12 mouse cellular contexts compared by ENCODE assay signal in genomic region chr5:122164011-122164410, GRCm38 (mm10). TPM values are rescaled to one million over a fixed set of nuclear protein-coding genes. Genes with fewer than 3 reads are reported as not detected.
DNase-seq lines count a peak whose midpoint lies in the region; ATAC-seq and TF ChIP-seq lines count a peak whose summit lies in the region.
"Had no signal": no experiment of that assay in that cellular context is flagged by ENCODE, and none has a peak within 500 bp of the region (broad histone marks: within the 10 kb centered on the region; RNA-seq: fewer than 3 reads in every experiment).

No protein-coding gene starts in this region.

- no peaks in the 10 kb centered on the region for H3K27me3 ChIP-seq in heart, embryonic 13.5 days (replicated peaks)
- no peaks in the 10 kb centered on the region for H3K27me3 ChIP-seq in midbrain, embryonic 12.5 days
- no peaks in the 10 kb centered on the region for H3K27me3 ChIP-seq in midbrain, embryonic 10.5 days (ENCODE audit: low read depth, poor library complexity, severe bottlenecking)
- H3K27me3 ChIP-seq in forebrain, postnatal 0 days (ENCODE audit: insufficient read depth, low read length), result no peaks in the 10 kb centered on the region
- H3K27me3 ChIP-seq in midbrain, embryonic 16.5 days (ENCODE audit: control insufficient read depth, insufficient read depth, low read depth, low read length), result no peaks in the 10 kb centered on the region

- no peak overlapping the region for H3K4me3 ChIP-seq in heart, embryonic 13.5 days
- H3K4me3 ChIP-seq in midbrain, embryonic 12.5 days, result no peak overlapping the region
- H3K4me3 ChIP-seq in midbrain, embryonic 10.5 days, result no peak overlapping the region
- H3K4me3 ChIP-seq in forebrain, postnatal 0 days (ENCODE audit: low read depth, low read length), result no peak overlapping the region
- no peak overlapping the region for H3K4me3 ChIP-seq in midbrain, embryonic 16.5 days (ENCODE audit: low read depth, low read length)

- H3K4me1 ChIP-seq in heart, embryonic 13.5 days, result peaks cover 95% of the 10 kb centered on the region
- H3K4me1 ChIP-seq in midbrain, embryonic 12.5 days, result peaks cover 80% of the 10 kb centered on the region
- H3K4me1 ChIP-seq in midbrain, embryonic 10.5 days, result peaks cover 77% of the 10 kb centered on the region
- H3K4me1 ChIP-seq in forebrain, postnatal 0 days (ENCODE audit: insufficient read depth), result peaks cover 44% of the 10 kb centered on the region
- H3K4me1 ChIP-seq in midbrain, embryonic 16.5 days (ENCODE audit: control insufficient read depth, insufficient read depth, low read length), result peaks cover 81% of the 10 kb centered on the region

- peaks cover 90% of the 10 kb centered on the region for H3K36me3 ChIP-seq in heart, embryonic 13.5 days
- H3K36me3 ChIP-seq in midbrain, embryonic 12.5 days, result peaks cover 72% of the 10 kb centered on the region
- peaks cover 98% of the 10 kb centered on the region for H3K36me3 ChIP-seq in midbrain, embryonic 10.5 days
- peaks cover 19% of the 10 kb centered on the region for H3K36me3 ChIP-seq in forebrain, postnatal 0 days (ENCODE audit: insufficient read depth)
- peaks cover 7% of the 10 kb centered on the region for H3K36me3 ChIP-seq in midbrain, embryonic 16.5 days (ENCODE audit: control insufficient read depth, insufficient read depth, low read length)

- ATAC-seq in heart, embryonic 13.5 days (ENCODE audit: extremely low read depth, insufficient number of reproducible peaks, low FRiP score, low TSS enrichment), result no peak
- no peak for ATAC-seq in midbrain, embryonic 12.5 days (ENCODE audit: low FRiP score, low read depth)
- no peak for ATAC-seq in forebrain, postnatal 0 days
- ATAC-seq in midbrain, embryonic 16.5 days, result no peak

- no peak overlapping the region for H3K27ac ChIP-seq in heart, embryonic 13.5 days (replicated peaks)
- H3K27ac ChIP-seq in midbrain, embryonic 12.5 days (replicated peaks), result no peak overlapping the region
- H3K27ac ChIP-seq in midbrain, embryonic 10.5 days (replicated peaks), result no peak overlapping the region
- no peak overlapping the region for H3K27ac ChIP-seq in forebrain, postnatal 0 days (ENCODE audit: low read depth, low read length)
- H3K27ac ChIP-seq in midbrain, embryonic 16.5 days (ENCODE audit: low read length), result 0 out of 2 replicates have a peak overlapping the region, but pooled peaks have one; percentile 13

- 73% methylated on average over 3 of the region's 3 CpGs for WGBS in heart, embryonic 13.5 days
- WGBS in midbrain, embryonic 12.5 days, result 78% methylated on average over 3 of the region's 3 CpGs
- WGBS in midbrain, embryonic 10.5 days, result 86% methylated on average over 3 of the region's 3 CpGs
- WGBS in forebrain, postnatal 0 days, result 67% methylated on average over 3 of the region's 3 CpGs
- whole genome bisulfite sequencing in midbrain, embryonic 16.5 days, result 72% methylated on average over 3 of the region's 3 CpGs

- H3K9me3 ChIP-seq in heart, embryonic 13.5 days, result no peaks in the 10 kb centered on the region
- no peaks in the 10 kb centered on the region for H3K9me3 ChIP-seq in midbrain, embryonic 12.5 days
- H3K9me3 ChIP-seq in midbrain, embryonic 10.5 days (replicated peaks), result no peaks in the 10 kb centered on the region
- no peaks in the 10 kb centered on the region for H3K9me3 ChIP-seq in forebrain, postnatal 0 days (ENCODE audit: low read length)
- H3K9me3 ChIP-seq in midbrain, embryonic 16.5 days (replicated peaks; ENCODE audit: control insufficient read depth, low read length, poor library complexity, severe bottlenecking), result no peaks in the 10 kb centered on the region

- TF ChIP-seq CTCF in forebrain, postnatal 0 days (IDR thresholded peaks at IDR 0.05; ENCODE audit: low read depth), result no peak

- peak overlapping the region; percentile 62; the same call in 1 of the 2 replicates for H3K9ac ChIP-seq in heart, embryonic 13.5 days
- peak overlapping the region; percentile 2; the same call in 1 of the 2 replicates for H3K9ac ChIP-seq in midbrain, embryonic 12.5 days (replicated peaks)
- H3K9ac ChIP-seq in forebrain, postnatal 0 days, result 0 out of 2 replicates have a peak overlapping the region, but pooled peaks have one; percentile 14
- H3K9ac ChIP-seq in midbrain, embryonic 16.5 days (ENCODE audit: low read depth, low read length), result 0 out of 2 replicates have a peak overlapping the region, but pooled peaks have one; percentile 28

- 0 out of 2 replicates have a peak overlapping the region, but pooled peaks have one; percentile 86 for H3K4me2 ChIP-seq in heart, embryonic 13.5 days
- 0 out of 2 replicates have a peak overlapping the region, but pooled peaks have one; percentile 4 for H3K4me2 ChIP-seq in midbrain, embryonic 12.5 days (replicated peaks)
- no peak overlapping the region for H3K4me2 ChIP-seq in forebrain, postnatal 0 days (ENCODE audit: low read depth)
- H3K4me2 ChIP-seq in midbrain, embryonic 16.5 days (ENCODE audit: low read length), result no peak overlapping the region; the same call in 1 of the 2 replicates

- no peak for DNase-seq in heart, adult 8-10 months (ENCODE audit: low spot score)
- no peak for DNase-seq in midbrain, embryonic 10.5 days (ENCODE audit: low spot score)
- no peak for DNase-seq in forebrain, postnatal 0 days
- DNase-seq in layer of hippocampus, postnatal 10 days (ENCODE audit: low spot score in 2 of 2), result no peak
- no peak for DNase-seq in lung, postnatal 25 days (ENCODE audit: low spot score)
- DNase-seq: kidney, postnatal 4 days had no signal

RNA-seq across cellular contexts. Expression of gene Ppp1cc, which starts 5.9 kb away (rescaled TPM):
- polyA plus RNA-seq in heart, embryonic 13.5 days (2015; fragmentation: Nextera tagmentation; extraction: Ambion mirVana), result 190 and 219 TPM in 2 replicates
- total RNA-seq in heart, adult 8-10 months (2022), result 100 to 1,000 TPM in 3 of 4 experiments, 10 to 100 TPM in 1; 98.9 to 113 (median 108) TPM
- 323 and 332 TPM in 2 replicates for polyA plus RNA-seq in midbrain, embryonic 12.5 days (2016; fragmentation: Nextera tagmentation; extraction: Ambion mirVana)
- 320 and 339 TPM in 2 replicates for polyA plus RNA-seq in midbrain, embryonic 10.5 days (2016; fragmentation: Nextera tagmentation; extraction: Ambion mirVana)
- 278 and 322 TPM in 2 replicates for total RNA-seq in forebrain, postnatal 0 days (2014; rRNA removed)
- 193 and 220 TPM in 2 replicates for polyA plus RNA-seq in forebrain, postnatal 0 days (2015; fragmentation: Nextera tagmentation; extraction: Ambion mirVana)
- 188 and 193 TPM in 2 replicates for polyA plus RNA-seq in midbrain, embryonic 16.5 days (2015; fragmentation: Nextera tagmentation; extraction: Ambion mirVana)
- 100 to 1,000 TPM; 190 to 196 TPM for total RNA-seq in layer of hippocampus, postnatal 10 days (2021)

RNA-seq across cellular contexts. Expression of gene Ccdc63, which starts 23.4 kb away (rescaled TPM):
- 0.36 TPM in 1 of 2 replicates, not detected in the other for polyA plus RNA-seq in heart, embryonic 13.5 days (2015; fragmentation: Nextera tagmentation; extraction: Ambion mirVana)
- total RNA-seq in heart, adult 8-10 months (2022), result under 1 TPM in 1 of 4 experiments, not detected in 3; 0.37 TPM
- polyA plus RNA-seq in midbrain, embryonic 12.5 days (2016; fragmentation: Nextera tagmentation; extraction: Ambion mirVana), result not detected in 2 replicates
- polyA plus RNA-seq in midbrain, embryonic 10.5 days (2016; fragmentation: Nextera tagmentation; extraction: Ambion mirVana), result not detected in 2 replicates
- total RNA-seq in forebrain, postnatal 0 days (2014; rRNA removed), result 0.43 TPM in 1 of 2 replicates, not detected in the other
- polyA plus RNA-seq in forebrain, postnatal 0 days (2015; fragmentation: Nextera tagmentation; extraction: Ambion mirVana), result 0.08 and 0.16 TPM in 2 replicates
- polyA plus RNA-seq in midbrain, embryonic 16.5 days (2015; fragmentation: Nextera tagmentation; extraction: Ambion mirVana), result 0.24 and 0.25 TPM in 2 replicates
- total RNA-seq in layer of hippocampus, postnatal 10 days (2021), result 1 to 10 TPM in 1 of 2 experiments, under 1 TPM in 1; 0.78 to 1.8 TPM
- total RNA-seq: gastrocnemius, adult 18-20 months had no signal
- polyA plus RNA-seq: embryonic facial prominence, embryonic 11.5 days; limb, embryonic 11.5 days had no signal

RNA-seq across cellular contexts. Expression of gene Hvcn1, which starts 42.6 kb away (rescaled TPM):
- polyA plus RNA-seq in heart, embryonic 13.5 days (2015; fragmentation: Nextera tagmentation; extraction: Ambion mirVana), result 1.9 and 2.7 TPM in 2 replicates
- total RNA-seq in heart, adult 8-10 months (2022), result 1 to 10 TPM; 1.1 to 1.8 (median 1.5) TPM
- polyA plus RNA-seq in midbrain, embryonic 12.5 days (2016; fragmentation: Nextera tagmentation; extraction: Ambion mirVana), result 9.4 and 10.8 TPM in 2 replicates
- polyA plus RNA-seq in midbrain, embryonic 10.5 days (2016; fragmentation: Nextera tagmentation; extraction: Ambion mirVana), result 17.7 TPM in 2 replicates
- 1.7 and 3.0 TPM in 2 replicates for total RNA-seq in forebrain, postnatal 0 days (2014; rRNA removed)
- 1.2 and 1.6 TPM in 2 replicates for polyA plus RNA-seq in forebrain, postnatal 0 days (2015; fragmentation: Nextera tagmentation; extraction: Ambion mirVana)
- polyA plus RNA-seq in midbrain, embryonic 16.5 days (2015; fragmentation: Nextera tagmentation; extraction: Ambion mirVana), result 1.7 and 1.8 TPM in 2 replicates
- total RNA-seq in layer of hippocampus, postnatal 10 days (2021), result 1 to 10 TPM; 2.6 to 2.8 TPM

Comparison
In these comparisons a context has a peak if more than half of its experiments do, and no peak if none do; other contexts are left out.
1. H3K4me2 ChIP-seq: peak in heart, embryonic 13.5 days (single experiment) and midbrain, embryonic 12.5 days (single experiment); none in forebrain, postnatal 0 days (single experiment) and midbrain, embryonic 16.5 days (single experiment).
2. H3K9ac ChIP-seq: peak in every context shown above with its lines; median percentile 62 in heart, embryonic 13.5 days; 28 in midbrain, embryonic 16.5 days; 14 in forebrain, postnatal 0 days; 2 in midbrain, embryonic 12.5 days.